Mouse (Mus musculus): ENCODE measurements around the gene Nelfcd.

Nelfcd gene

GRCm38 (mm10) chr2:174438181-174438580 is 22.6 kb downstream of the Nelfcd start:
- no peak for DNase-seq

- peak; percentile 91 for DNase-seq
Observed at GRCm38 (mm10) chr2:174438737-174439449, 23.3 kb downstream of the Nelfcd start, which contains the start of gene Ctsz. TSS of gene Ctsz (minus strand) at chr2:174439039.

- DNase-seq = no peak
Observed at GRCm38 (mm10) chr2:174439450-174439838, 23.8 kb downstream of the Nelfcd start.

- no peak for DNase-seq
Observed at GRCm38 (mm10) chr2:174439961-174440360, 24.4 kb downstream of the Nelfcd start.

DNA sequence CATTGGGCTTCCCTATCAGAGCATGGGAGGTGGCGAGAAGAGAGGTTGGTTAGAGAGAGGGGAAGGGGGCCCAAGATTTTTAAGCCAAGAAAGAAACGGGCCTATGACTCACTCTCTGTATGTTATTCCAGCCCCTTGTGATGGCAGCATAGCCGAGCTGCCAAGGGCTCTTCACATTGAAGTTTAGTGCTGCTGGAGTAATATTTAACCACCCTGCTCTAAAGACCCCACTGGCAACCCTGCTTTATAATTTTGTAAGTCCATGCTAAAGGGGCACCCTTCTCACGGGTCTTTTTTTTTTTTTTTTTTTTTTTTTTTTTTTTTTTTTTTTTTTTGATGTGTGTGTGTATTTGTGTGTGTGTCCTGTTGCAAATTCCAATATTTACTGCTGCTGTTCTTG is 26.3 kb downstream of the Nelfcd start:
- DNase-seq = no peak

DNA sequence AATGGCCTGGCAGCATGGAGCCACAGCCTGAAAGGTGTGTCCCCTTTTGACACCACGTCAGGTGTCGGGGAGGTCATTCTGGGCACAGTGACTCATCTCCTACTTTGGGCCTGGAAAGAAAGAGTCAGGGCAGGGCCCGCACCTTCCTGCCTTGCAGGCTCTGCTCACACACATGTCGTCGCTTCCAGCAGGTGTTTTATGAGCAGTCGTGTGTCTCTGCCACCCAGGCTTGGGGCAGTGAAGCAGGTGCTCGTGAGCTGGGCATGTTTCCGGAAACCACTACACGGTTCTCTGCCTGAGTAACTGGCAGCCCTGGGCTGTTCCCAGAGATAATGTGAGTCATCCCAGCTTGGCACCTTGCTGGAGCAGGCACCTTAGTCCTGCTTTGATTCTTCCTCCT is 26.9 kb downstream of the Nelfcd start:
- no peak for DNase-seq

GRCm38 (mm10) chr2:174443046-174443445 is 27.4 kb downstream of the Nelfcd start:
- DNase-seq = no peak

DNA sequence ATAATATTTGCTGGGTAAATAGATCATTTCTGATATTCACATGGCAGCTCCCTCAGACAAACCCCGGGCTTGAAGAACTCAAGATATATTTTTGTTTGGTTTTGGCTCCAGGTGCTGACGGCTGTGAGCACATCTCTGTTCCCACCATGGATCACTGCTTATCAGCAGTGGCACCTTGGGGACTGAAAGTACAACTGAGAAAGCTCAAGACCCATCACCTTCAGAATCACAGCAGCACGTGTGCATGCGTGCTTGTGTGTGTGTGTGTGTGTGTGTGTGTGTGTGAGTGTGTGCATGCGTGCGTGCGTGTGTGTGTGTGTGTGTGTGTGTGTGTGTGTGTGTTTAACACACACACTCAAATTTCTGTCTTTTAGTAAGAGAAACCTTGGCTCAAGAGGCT is 28.8 kb downstream of the Nelfcd start:
- no peak for DNase-seq

DNA sequence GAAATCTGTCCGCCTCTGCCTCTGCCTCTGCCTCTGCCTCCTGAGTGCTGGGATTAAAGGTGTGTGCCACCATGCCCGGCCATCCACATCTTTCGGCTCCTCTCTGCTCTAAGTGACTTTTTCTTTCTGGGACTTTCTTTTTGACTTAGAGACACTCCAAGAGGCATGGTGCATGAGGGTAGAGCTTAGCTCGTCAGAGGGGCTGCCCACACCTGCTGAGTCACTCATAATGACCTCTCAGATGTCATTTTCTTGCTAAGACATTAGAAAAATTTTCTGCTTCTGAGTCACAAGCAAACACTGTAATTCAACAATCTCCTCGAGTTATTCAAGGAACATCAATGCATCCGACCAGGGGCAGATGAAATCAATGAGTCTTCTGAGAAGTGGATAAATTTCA is 29.4 kb downstream of the Nelfcd start:
- no peak for DNase-seq

DNA sequence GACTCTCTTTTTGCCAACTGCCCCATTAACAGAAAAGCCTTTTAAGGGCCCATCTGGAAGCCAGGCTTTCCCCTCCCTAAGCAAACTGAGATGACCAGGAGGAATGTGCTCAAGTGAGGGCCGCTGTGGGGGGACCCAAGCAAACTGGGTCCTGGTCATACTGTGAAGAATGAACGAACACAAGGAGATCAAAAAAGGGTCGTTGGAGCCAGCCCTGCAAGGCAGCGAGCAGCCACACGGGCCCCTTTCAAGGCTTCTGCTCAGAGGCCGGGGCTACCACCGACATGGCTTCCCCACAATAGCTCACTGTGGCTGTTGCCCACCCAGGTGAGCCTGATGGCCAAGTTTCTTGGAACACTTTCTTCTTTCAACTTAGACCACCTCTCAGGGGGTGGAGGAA is 30.9 kb downstream of the Nelfcd start:
- no peak for DNase-seq

- no peak for DNase-seq
Observed at GRCm38 (mm10) chr2:174446905-174447304, 31.3 kb downstream of the Nelfcd start.

DNA sequence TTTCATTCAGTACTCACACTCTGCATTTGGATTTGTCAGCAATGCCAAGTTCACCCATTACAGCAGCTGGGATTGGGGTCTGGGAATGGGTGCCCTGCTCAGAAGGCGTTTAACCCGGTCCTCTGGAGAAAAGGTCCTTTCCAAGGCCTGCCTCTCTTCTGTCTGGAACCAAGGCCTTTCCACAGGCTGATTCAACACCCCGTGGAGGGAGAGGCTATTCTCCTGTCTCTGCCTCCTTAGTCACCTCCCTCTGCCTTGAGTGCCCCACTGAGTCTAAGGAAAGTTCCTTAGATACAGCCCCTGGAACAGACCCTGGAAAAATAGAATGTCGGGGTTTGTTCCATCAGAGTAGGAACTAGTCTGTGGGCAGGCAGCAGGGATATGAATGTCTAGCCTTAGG is 32.8 kb downstream of the Nelfcd start:
- no peak for DNase-seq

- peak; percentile 79 for DNase-seq
Observed at GRCm38 (mm10) chr2:174450353-174450752, 34.7 kb downstream of the Nelfcd start, which contains the start of gene Tubb1. TSS of gene Tubb1 (plus strand) at chr2:174450695.

DNA sequence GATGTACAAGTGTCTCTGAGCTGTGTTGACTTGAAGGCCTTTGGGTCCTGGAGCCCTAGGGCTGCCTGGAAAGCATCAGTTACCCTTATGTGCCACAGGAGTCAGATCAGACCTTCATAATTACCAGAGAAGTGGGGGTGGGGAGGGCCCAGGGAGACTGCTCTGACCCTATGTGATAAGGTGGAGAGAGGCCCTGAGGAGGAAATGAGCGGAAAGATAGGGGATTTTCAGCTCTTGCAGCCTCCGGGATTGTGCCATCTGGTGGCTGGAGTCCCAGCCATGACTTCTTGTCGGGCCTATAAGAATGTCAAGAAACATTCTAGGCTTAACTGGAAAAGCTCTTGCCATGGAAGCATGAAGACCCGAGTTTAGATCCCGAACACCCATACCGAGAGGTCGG is 38.1 kb downstream of the Nelfcd start:
- DNase-seq = peak; percentile 93

DNA sequence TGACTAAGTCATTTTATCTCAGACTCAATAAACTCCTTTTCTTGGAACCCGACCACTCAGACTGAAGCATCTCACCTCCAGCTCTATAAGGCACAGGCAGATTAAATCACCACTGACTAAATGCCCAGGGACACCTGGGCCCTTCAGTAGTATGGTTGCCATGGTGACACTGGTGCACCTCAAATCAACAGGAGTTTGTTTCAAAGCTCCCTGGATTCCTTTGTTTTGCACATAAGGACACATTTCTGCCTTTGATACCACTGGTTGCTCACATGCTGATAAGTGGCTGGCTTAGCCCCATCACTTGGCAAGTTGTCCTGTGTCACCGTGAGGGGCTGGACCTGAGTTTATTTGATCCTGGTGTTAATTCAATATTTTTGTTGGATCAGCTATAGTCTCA is 43.8 kb downstream of the Nelfcd start:
- DNase-seq = no peak

GRCm38 (mm10) chr2:174463370-174463769 is 47.8 kb downstream of the Nelfcd start:
- no peak for DNase-seq

DNA sequence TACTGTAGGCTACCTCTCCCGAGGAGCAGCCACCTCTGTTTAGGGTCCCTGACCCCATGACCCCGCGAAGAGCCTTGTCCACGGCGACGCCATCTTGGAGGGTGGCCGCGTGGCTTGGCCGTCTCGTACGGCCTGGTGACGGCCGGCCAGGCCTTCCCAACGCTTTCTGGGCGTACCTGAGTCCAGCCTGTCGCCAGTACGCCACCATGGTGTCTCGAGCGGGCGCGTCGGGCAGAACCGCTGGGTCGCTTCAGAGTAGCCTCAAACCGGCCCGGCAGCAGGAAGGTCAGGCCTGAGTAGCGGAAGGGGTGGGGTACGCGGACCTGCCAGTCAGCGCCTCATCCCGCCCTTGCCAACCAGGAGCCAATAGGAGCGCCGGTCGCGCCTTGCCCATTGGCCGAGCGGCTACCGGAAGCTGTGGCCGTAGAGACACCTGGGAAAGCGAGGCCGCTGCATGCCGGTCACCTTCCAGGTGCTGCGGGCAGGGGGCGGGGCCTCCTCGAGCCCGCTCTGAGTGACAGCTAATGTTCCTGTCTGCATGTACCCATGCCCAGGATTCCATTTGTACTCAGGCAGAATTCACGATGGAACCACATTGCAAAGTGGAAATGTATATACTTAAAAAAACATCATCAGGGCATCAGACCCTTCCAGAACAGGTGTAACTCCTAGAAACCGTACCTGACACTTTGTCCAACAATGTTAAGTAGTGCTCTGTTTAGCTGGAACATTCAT is 48.4 kb downstream of the Nelfcd start, which contains the start of gene Atp5e:
Gene Atp5e, minus strand, starts transcription at position 317 of the 735 bp plus-strand sequence.
- DNase-seq = peak; percentile 97

GRCm38 (mm10) chr2:174470333-174470732 is 54.7 kb downstream of the Nelfcd start:
- peak; percentile 26 for DNase-seq

DNA sequence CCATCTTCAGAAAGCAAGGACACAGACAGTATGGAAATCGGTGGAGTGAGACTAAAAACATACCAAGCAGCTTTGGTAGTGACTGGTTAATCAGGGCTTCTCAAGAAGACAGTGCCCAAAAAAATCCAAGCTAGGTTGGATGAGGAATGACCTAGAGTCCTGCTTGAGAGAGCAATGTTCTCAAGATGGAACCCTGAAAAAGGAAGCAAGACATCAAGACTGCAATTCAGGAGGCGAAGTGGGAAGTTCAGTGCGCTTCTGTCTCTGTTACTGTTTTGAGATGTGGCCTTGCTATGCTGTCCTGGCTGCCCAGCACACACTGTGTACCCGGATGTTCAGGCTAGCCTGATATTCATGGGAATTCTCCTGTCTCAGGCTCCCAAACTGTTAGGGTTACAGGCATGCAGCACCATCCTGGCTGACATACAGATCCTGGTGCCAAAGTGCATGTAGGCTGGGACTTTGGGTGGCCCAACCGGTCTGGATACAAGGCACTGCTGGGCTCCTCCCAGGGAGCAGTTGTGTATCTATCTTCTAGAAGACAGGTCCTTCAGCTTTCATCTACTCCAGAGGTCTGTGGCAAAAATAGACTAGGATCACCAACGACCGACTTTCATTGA is 55.3 kb downstream of the Nelfcd start:
- no peak for DNase-seq

DNA sequence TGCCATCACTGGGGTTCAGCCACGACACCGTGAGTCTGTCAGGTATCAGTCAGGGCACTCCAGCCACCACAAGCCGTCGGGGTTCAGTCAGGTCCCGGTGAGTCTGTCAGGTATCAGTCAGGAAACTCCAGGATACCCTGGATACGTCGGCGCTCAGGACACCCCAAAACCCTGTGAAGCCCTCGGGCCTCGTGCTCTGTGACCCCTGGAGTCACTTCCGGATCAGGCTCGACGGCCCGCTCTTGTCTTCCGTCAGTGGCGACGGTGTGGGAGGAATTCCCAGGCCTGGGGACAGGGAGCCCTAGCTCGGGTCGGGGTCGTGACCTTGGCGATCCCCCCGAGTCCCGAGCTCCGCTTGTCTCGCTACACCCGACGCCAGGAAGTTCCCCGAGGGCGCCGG is 56.8 kb downstream of the Nelfcd start:
- no peak for DNase-seq

DNA sequence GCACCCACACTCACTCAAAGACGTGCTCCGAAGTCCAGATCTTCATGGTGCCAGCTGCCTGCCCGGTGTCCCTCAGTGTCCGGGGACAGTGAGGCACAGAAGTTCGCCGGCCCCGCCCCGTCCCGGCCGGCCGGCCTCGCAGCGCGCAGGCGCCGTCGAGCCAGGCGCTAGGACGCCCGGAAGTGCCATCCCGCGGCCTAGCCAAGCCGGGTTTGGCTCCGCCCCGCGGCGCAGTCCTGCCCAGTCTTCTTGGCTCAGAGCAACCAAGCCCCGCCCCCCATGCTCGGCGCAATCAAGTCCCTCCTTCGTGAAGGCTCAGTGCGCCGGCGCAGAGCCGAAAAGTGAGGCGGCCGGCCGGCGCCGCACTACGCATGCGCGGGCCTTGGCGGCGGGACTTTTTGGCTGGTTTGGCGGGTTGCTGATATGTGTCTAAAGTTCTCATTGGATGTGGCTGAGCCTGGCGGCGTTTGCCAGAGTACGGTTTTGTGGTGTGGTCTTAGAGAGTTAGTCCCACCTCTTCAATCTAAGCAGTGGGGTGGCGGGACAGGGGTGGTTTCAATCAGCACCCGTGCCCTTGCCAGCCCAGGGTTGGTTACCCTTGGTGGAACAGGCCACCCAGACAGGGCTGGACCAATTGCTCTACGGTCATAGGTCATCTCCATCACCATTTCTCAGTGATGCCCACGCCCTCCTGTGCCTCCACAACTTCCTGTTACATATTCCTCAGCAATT is 57.4 kb downstream of the Nelfcd start, which contains the start of gene Prelid3b:
Gene Prelid3b, minus strand, starts transcription at position 264 of the 732 bp plus-strand sequence.
- peak; percentile 100 for DNase-seq

- no peak for DNase-seq
Observed at GRCm38 (mm10) chr2:174473550-174473927, 57.9 kb downstream of the Nelfcd start.
